Mouse (Mus musculus): ENCODE measurements around the gene Lexm. TPM values are rescaled to one million over a fixed set of nuclear protein-coding genes. Genes with fewer than 3 reads are reported as not detected.

The Lexm gene
- polyA plus RNA-seq, 1 experiment from 2014 or later = 0.70 TPM

GRCm38 (mm10) chr4:106546896-106547295 is 70.1 kb downstream of the Lexm start:
- Histone ChIP-seq H3K9me3 (replicated peaks) (no peaks in the 10 kb centered on the region), H3K27ac (no peak overlapping the region), H3K4me2 (replicated peaks) (no peak overlapping the region), H3K27me3 (no peaks in the 10 kb centered on the region), H3K4me1 (peaks cover 4% of the 10 kb centered on the region; the same call in 1 of the 2 replicates), H3K9ac (no peak overlapping the region), H3K4me3 (no peak overlapping the region), H3K36me3 (no peaks in the 10 kb centered on the region)
- WGBS = 77% methylated on average over 1 of the region's 1 CpGs
- no peak for ATAC-seq (ENCODE audit: low FRiP score)

DNA sequence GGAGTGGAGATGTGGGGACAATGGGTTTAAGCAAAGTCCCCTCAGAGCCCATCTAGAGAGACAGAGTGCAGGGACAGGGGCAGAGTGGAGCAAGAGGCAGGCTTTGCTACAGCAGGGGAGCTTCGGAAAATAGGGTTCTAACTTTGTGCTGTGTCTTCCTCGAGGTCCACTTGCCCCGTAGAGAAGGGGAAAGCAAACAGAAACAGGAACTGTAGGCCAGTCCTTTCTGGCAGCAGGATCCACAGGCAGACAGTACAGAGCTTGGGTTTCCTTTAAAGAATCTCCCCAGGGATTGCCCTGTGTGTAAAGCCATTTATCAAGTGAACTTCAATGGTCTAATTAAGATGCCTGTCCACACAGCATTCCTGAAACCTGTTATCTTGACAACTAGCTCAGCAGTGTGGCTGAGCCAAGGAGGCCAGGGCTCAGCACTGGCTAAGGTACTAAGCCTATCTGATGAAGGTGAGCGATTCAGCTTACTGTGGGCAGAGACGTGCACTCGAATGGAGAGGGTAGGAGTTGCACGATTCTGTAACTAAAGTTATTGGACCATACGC is 71.1 kb downstream of the Lexm start:
- no peaks in the 10 kb centered on the region for H3K9me3 ChIP-seq (replicated peaks)
- H3K4me3 ChIP-seq = no peak overlapping the region
- 0 out of 2 replicates have a peak, but pooled peaks have one; percentile 32 for ATAC-seq (ENCODE audit: low FRiP score)
- H3K36me3 ChIP-seq = no peaks in the 10 kb centered on the region
- no peak overlapping the region for H3K27ac ChIP-seq
- no peak overlapping the region for H3K9ac ChIP-seq
- H3K4me2 ChIP-seq (replicated peaks) = no peak overlapping the region
- WGBS = 57% methylated on average over 8 of the region's 8 CpGs
- peaks cover 4% of the 10 kb centered on the region; the same call in 1 of the 2 replicates for H3K4me1 ChIP-seq
- H3K27me3 ChIP-seq = no peaks in the 10 kb centered on the region

GRCm38 (mm10) chr4:106542211-106542610 is 74.8 kb downstream of the Lexm start:
- Histone ChIP-seq H3K4me1 (peaks cover 4% of the 10 kb centered on the region; the same call in 1 of the 2 replicates), H3K9ac (no peak overlapping the region), H3K4me2 (replicated peaks) (no peak overlapping the region), H3K27me3 (no peaks in the 10 kb centered on the region), H3K36me3 (no peaks in the 10 kb centered on the region), H3K4me3 (no peak overlapping the region), H3K27ac (no peak overlapping the region), H3K9me3 (replicated peaks) (no peaks in the 10 kb centered on the region)
- no peak for ATAC-seq (ENCODE audit: low FRiP score)
- 85% methylated on average over 2 of the region's 2 CpGs for WGBS

- no peak overlapping the region for H3K4me2 ChIP-seq (replicated peaks)
- H3K4me1 ChIP-seq = peaks cover 4% of the 10 kb centered on the region; the same call in 1 of the 2 replicates
- WGBS = 78% methylated on average over 3 of the region's 3 CpGs
- H3K4me3 ChIP-seq = no peak overlapping the region
- no peaks in the 10 kb centered on the region for H3K36me3 ChIP-seq
- H3K27me3 ChIP-seq = no peaks in the 10 kb centered on the region
- H3K9ac ChIP-seq = no peak overlapping the region
- H3K9me3 ChIP-seq (replicated peaks) = no peaks in the 10 kb centered on the region
- no peak overlapping the region for H3K27ac ChIP-seq
- no peak for ATAC-seq (ENCODE audit: low FRiP score)
Measured at GRCm38 (mm10) chr4:106541491-106541890, 75.5 kb downstream of the Lexm start.

Other genes starting within 250 kb of the Lexm start
- gene Pcsk9, start 152.9 kb downstream of the Lexm start, polyA plus RNA-seq (2016; fragmentation: Nextera tagmentation; extraction: Ambion mirVana) = 1.0 and 1.1 TPM in 2 replicates
- gene Bsnd, start 125.0 kb downstream of the Lexm start, polyA plus RNA-seq (2016; fragmentation: Nextera tagmentation; extraction: Ambion mirVana) = 0.08 TPM in 1 of 2 replicates, not detected in the other
- 6.9 and 7.3 TPM in 2 replicates for gene Dhcr24, start 56.2 kb downstream of the Lexm start, polyA plus RNA-seq (2016; fragmentation: Nextera tagmentation; extraction: Ambion mirVana)
- 0.68 and 0.83 TPM in 2 replicates for gene Ttc22, start 5.2 kb upstream of the Lexm start, polyA plus RNA-seq (2016; fragmentation: Nextera tagmentation; extraction: Ambion mirVana)
- gene Pars2, start 33.8 kb upstream of the Lexm start, polyA plus RNA-seq (2016; fragmentation: Nextera tagmentation; extraction: Ambion mirVana) = 10.6 and 11.7 TPM in 2 replicates
- 97.6 and 99.6 TPM in 2 replicates for gene Ttc4, start 61.7 kb upstream of the Lexm start, polyA plus RNA-seq (2016; fragmentation: Nextera tagmentation; extraction: Ambion mirVana)
- 0.81 and 0.91 TPM in 2 replicates for gene Mroh7, start 113.7 kb upstream of the Lexm start, polyA plus RNA-seq (2016; fragmentation: Nextera tagmentation; extraction: Ambion mirVana)
- not detected in 2 replicates for gene Fam151a, start 116.6 kb upstream of the Lexm start, polyA plus RNA-seq (2016; fragmentation: Nextera tagmentation; extraction: Ambion mirVana)
- 2.4 TPM in 2 replicates for gene Acot11, start 187.8 kb upstream of the Lexm start, polyA plus RNA-seq (2016; fragmentation: Nextera tagmentation; extraction: Ambion mirVana)